Mouse (Mus musculus) stomach, postnatal 0 days (tissue): ENCODE measurements around the gene Csgalnact2. TPM values are rescaled to one million over a fixed set of nuclear protein-coding genes. Genes with fewer than 3 reads are reported as not detected.

Source experiments
- ATAC-seq: fragments of 200-750 bp; cut with Nextera tagmentation; 2 replicates; pipeline ENCODE4 v1.8.0; 2017; ENCODE audit not compliant: low FRiP score, low TSS enrichment
- DNase-seq: peaks from one replicate; pipeline ENCODE4 v3.0.0-alpha.2; 2016; ENCODE audit warnings: low spot score
- H3K27ac ChIP-seq: fragments of 300-500 bp; sonication (generic); replicated peaks from 2 replicates; pipeline ENCODE4 v1.5.1; 2014; ENCODE audit warnings: mild to moderate bottlenecking, control low read depth
- H3K27me3 ChIP-seq: fragments of 300-500 bp; sonication (generic); 2 replicates; pipeline ENCODE4 v1.6.1; 2014; ENCODE audit warnings: low read length; ENCODE audit not compliant: control insufficient read depth, insufficient read depth
- H3K36me3 ChIP-seq: fragments of 300-500 bp; sonication (generic); 2 replicates; pipeline ENCODE4 v1.6.1; 2014; ENCODE audit warnings: low read length, mixed read lengths; ENCODE audit not compliant: control insufficient read depth, insufficient read depth
- H3K4me1 ChIP-seq: fragments of 300-500 bp; sonication (generic); replicated peaks from 2 replicates; pipeline ENCODE4 v1.6.1; 2014; ENCODE audit warnings: antibody characterized with exemption; ENCODE audit not compliant: control insufficient read depth, insufficient read depth
- H3K4me2 ChIP-seq: fragments of 300-500 bp; sonication (generic); replicated peaks from 2 replicates; pipeline ENCODE4 v1.6.1; 2014; ENCODE audit warnings: low read depth, mild to moderate bottlenecking, control low read depth, moderate library complexity
- H3K4me3 ChIP-seq: fragments of 300-500 bp; sonication (generic); 2 replicates; pipeline ENCODE4 v1.5.1; 2014; ENCODE audit warnings: low read depth, low read length, control low read depth
- H3K9ac ChIP-seq: fragments of 300-500 bp; sonication (generic); 2 replicates; pipeline ENCODE4 v1.6.1; 2014; ENCODE audit warnings: mild to moderate bottlenecking, low read length, control low read depth, mixed read lengths
- H3K9me3 ChIP-seq: fragments of 300-500 bp; sonication (generic); 2 replicates; pipeline ENCODE4 v1.6.1; 2016; ENCODE audit warnings: low read length; ENCODE audit not compliant: control insufficient read depth
- CTCF ChIP-seq: IDR thresholded peaks from 2 replicates; pipeline ENCODE4 v1.5.1; 2016; ENCODE audit warnings: antibody characterized with exemption, low read depth, mild to moderate bottlenecking, moderate library complexity
- EP300 ChIP-seq: optimal IDR thresholded peaks from 2 replicates; pipeline ENCODE3; 2016; ENCODE audit warnings: antibody characterized with exemption
- WGBS: fragments of 180-500 bp; shearing (Covaris S2); extraction: QIAGEN DNeasy Blood & Tissue Kit; methylation state at CpG from one replicate; pipeline ENCODE4 v1.1.7; 2014; 5-methylcytosine and 5-hydroxymethylcytosine counted together
- polyA plus RNA-seq: library from polyadenylated mRNA; unstranded; fragments of >200 nt; fragmentation: Nextera tagmentation; extraction: Ambion mirVana; gene quantifications from 2 replicates; pipeline ENCODE4 v1.2.1, GENCODE M21; 2015

Csgalnact2 gene
- polyA plus RNA-seq, 1 experiment from 2014 or later: 10.5 TPM

DNA sequence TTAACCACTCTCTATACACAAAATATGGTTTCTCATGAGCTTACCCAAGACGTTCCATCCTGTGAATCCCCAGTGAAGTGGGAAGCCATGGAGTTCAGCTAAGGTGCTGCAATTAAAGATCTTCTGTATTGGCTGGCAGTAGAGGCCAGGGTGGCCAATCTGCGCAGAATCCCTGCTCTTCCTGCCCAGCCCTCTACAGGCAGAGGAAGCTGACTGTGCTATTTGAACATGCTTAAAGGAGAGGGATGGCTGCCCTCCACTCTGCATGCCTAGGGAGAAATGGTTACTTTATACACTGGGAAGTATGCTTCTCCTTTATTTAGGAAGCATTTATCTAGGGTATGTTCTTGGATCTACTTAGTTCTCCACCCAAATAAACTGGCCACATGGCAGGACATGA, 11.6 kb upstream of the Csgalnact2 start:
- no peak overlapping the region for H3K4me3 ChIP-seq
- H3K27me3 ChIP-seq: no peaks in the 10 kb centered on the region
- no peak overlapping the region for H3K4me2 ChIP-seq
- ATAC-seq (no peak), DNase-seq (no peak)
- no peak overlapping the region for H3K9ac ChIP-seq
- H3K36me3 ChIP-seq: no peaks in the 10 kb centered on the region
- no peak overlapping the region for H3K27ac ChIP-seq
- no peaks in the 10 kb centered on the region for H3K4me1 ChIP-seq
- TF ChIP-seq EP300 (no peak), CTCF (no peak)
- 77% methylated on average over 2 of the region's 2 CpGs for WGBS
- H3K9me3 ChIP-seq: no peaks in the 10 kb centered on the region

- Histone ChIP-seq H3K9ac (no peak overlapping the region), H3K9me3 (no peaks in the 10 kb centered on the region), H3K4me2 (no peak overlapping the region), H3K27ac (no peak overlapping the region), H3K4me3 (no peak overlapping the region), H3K27me3 (no peaks in the 10 kb centered on the region), H3K36me3 (no peaks in the 10 kb centered on the region), H3K4me1 (no peaks in the 10 kb centered on the region)
- ATAC-seq: no peak
- WGBS: 81% methylated on average over 4 of the region's 4 CpGs
- no peak for TF ChIP-seq EP300
- no peak for DNase-seq
These were observed 11.2 kb upstream of the Csgalnact2 start for GRCm38 (mm10) chr6:118150128-118150527.

GRCm38 (mm10) chr6:118140961-118141360, 2.0 kb upstream of the Csgalnact2 start:
- DNase-seq (no peak), ATAC-seq (no peak)
- no peak overlapping the region for H3K27ac ChIP-seq
- no peaks in the 10 kb centered on the region for H3K4me1 ChIP-seq
- no peaks in the 10 kb centered on the region for H3K9me3 ChIP-seq
- H3K36me3 ChIP-seq: no peaks in the 10 kb centered on the region
- H3K9ac ChIP-seq: no peak overlapping the region
- H3K27me3 ChIP-seq: no peaks in the 10 kb centered on the region
- 78% methylated on average over 6 of the region's 6 CpGs for WGBS
- no peak overlapping the region for H3K4me2 ChIP-seq
- TF ChIP-seq EP300 (no peak), CTCF (no peak)
- H3K4me3 ChIP-seq: no peak overlapping the region

- Histone ChIP-seq H3K27ac (no peak overlapping the region), H3K4me2 (no peak overlapping the region), H3K4me1 (no peaks in the 10 kb centered on the region), H3K9ac (no peak overlapping the region), H3K27me3 (no peaks in the 10 kb centered on the region), H3K36me3 (no peaks in the 10 kb centered on the region), H3K9me3 (no peaks in the 10 kb centered on the region), H3K4me3 (no peak overlapping the region)
- TF ChIP-seq EP300: no peak
- TF ChIP-seq CTCF: no peak
- ATAC-seq: no peak
- 82% methylated on average over 2 of the region's 2 CpGs for WGBS
- DNase-seq: no peak
These were observed 1.8 kb downstream of the Csgalnact2 start for GRCm38 (mm10) chr6:118137148-118137547.

DNA sequence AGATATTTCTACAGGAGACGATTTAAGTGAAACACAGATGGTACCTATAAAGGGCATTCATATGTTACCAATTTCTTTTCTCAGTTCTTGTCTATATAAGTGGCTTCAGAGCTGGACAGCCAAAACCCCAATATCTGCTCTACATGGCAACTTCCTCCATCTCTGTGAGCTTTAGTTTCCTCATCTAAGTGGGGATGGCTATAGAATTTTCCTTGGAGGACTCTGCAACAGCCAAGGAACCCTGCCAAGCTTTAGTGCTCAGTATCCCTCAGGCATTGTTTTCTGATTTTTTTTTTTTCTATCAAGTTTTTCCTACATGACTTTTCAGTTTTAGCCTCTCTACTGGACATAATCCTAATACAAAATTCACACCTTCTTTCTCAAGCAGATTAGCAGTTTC, 4.5 kb downstream of the Csgalnact2 start:
- no peaks in the 10 kb centered on the region for H3K36me3 ChIP-seq
- H3K4me1 ChIP-seq: no peaks in the 10 kb centered on the region
- H3K9ac ChIP-seq: no peak overlapping the region
- no peak overlapping the region for H3K4me3 ChIP-seq
- no peak for DNase-seq
- 85% methylated on average over 1 of the region's 1 CpGs for WGBS
- ATAC-seq: no peak
- H3K27ac ChIP-seq: no peak overlapping the region
- no peaks in the 10 kb centered on the region for H3K9me3 ChIP-seq
- H3K27me3 ChIP-seq: no peaks in the 10 kb centered on the region
- no peak overlapping the region for H3K4me2 ChIP-seq
- no peak for TF ChIP-seq EP300
- TF ChIP-seq CTCF: no peak

DNA sequence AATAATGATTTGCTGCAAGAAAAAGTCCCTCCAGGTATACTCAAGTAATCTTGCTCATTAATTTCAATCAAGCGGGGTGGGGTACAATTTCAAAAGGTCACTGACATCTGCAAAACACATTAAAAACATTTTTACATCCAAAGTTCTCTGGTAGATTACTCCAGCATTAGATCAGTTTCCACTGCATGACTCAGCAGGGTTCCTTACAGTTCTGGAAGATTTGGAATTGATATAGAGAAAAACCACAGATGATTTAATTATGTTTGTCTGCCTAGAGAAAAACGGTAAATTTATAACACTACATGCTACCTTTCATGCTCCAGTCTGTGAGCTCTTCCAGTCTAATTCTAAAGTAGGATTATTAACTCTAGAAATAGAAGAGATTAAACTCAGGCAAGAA, 8.9 kb downstream of the Csgalnact2 start:
- Histone ChIP-seq H3K27ac (no peak overlapping the region), H3K36me3 (no peaks in the 10 kb centered on the region), H3K9ac (no peak overlapping the region), H3K4me2 (no peak overlapping the region), H3K4me3 (no peak overlapping the region), H3K27me3 (no peaks in the 10 kb centered on the region), H3K9me3 (no peaks in the 10 kb centered on the region), H3K4me1 (no peaks in the 10 kb centered on the region)
- DNase-seq: no peak
- TF ChIP-seq EP300 (no peak), CTCF (no peak)
- WGBS: 55% methylated on average over 2 of the region's 2 CpGs
- no peak for ATAC-seq
